Mouse (Mus musculus) forebrain, embryonic 11.5 days (tissue): ENCODE results near the gene Tob2. TPM values are rescaled to one million over a fixed set of nuclear protein-coding genes. Genes with fewer than 3 reads are reported as not detected.
A peak's percentile ranks its signal among the peaks of the same experiment; 100 is the strongest.

Source experiments
- ATAC-seq: fragments of 200-750 bp; cut with Nextera tagmentation; replicated peaks from 2 replicates; pipeline ENCODE4 v1.8.0; 2017; ENCODE audit warnings: moderate TSS enrichment; ENCODE audit not compliant: low FRiP score
- DNase-seq: peaks from one replicate; pipeline ENCODE4 v3.0.0-alpha.2; 2017; ENCODE audit warnings: low spot score
- H3K27ac ChIP-seq: fragments of 300-500 bp; sonication (generic); 2 replicates; pipeline ENCODE4 v1.5.1; 2014; ENCODE audit warnings: low read depth, low read length
- H3K27me3 ChIP-seq: fragments of 300-500 bp; sonication (generic); 2 replicates; pipeline ENCODE4 v1.6.1; 2014; ENCODE audit warnings: mild to moderate bottlenecking, low read length, mixed read lengths; ENCODE audit not compliant: control insufficient read depth, insufficient read depth
- H3K36me3 ChIP-seq: fragments of 300-500 bp; sonication (generic); 2 replicates; pipeline ENCODE4 v1.6.1; 2014; ENCODE audit warnings: mild to moderate bottlenecking, low read length, moderate library complexity, mixed read lengths; ENCODE audit not compliant: control insufficient read depth, insufficient read depth
- H3K4me1 ChIP-seq: fragments of 300-500 bp; sonication (generic); replicated peaks from 2 replicates; pipeline ENCODE4 v1.6.1; 2014; ENCODE audit warnings: low read length, mixed read lengths; ENCODE audit not compliant: control insufficient read depth, insufficient read depth
- H3K4me2 ChIP-seq: fragments of 300-500 bp; sonication (generic); 2 replicates; pipeline ENCODE4 v1.6.1; 2014; ENCODE audit warnings: low read depth, mild to moderate bottlenecking, low read length, moderate library complexity, mixed read lengths; ENCODE audit not compliant: severe bottlenecking
- H3K4me3 ChIP-seq: fragments of 300-500 bp; sonication (generic); 2 replicates; pipeline ENCODE4 v1.5.1; 2014; ENCODE audit warnings: low read depth, low read length
- H3K9ac ChIP-seq: fragments of 300-500 bp; sonication (generic); 2 replicates; pipeline ENCODE4 v1.6.1; 2014; ENCODE audit warnings: low read length
- H3K9me3 ChIP-seq: fragments of 300-500 bp; sonication (generic); 2 replicates; pipeline ENCODE4 v1.6.1; 2016; ENCODE audit warnings: low read length, mixed read lengths; ENCODE audit not compliant: control insufficient read depth
- WGBS: fragments of 180-500 bp; shearing (Covaris S2); extraction: QIAGEN DNeasy Blood & Tissue Kit; methylation state at CpG from one replicate; pipeline ENCODE4 v1.1.7; 2014; 5-methylcytosine and 5-hydroxymethylcytosine counted together
- polyA plus RNA-seq: library from polyadenylated mRNA; unstranded; fragments of >200 nt; fragmentation: Nextera tagmentation; extraction: Ambion mirVana; gene quantifications from 2 replicates; pipeline ENCODE4 v1.2.1, GENCODE M21; 2014

Tob2 gene
- polyA plus RNA-seq, 1 experiment from 2014 or later, result 23.6 TPM

- Histone ChIP-seq H3K4me3 (no peak overlapping the region), H3K27me3 (no peaks in the 10 kb centered on the region), H3K9ac (no peak overlapping the region), H3K4me2 (no peak overlapping the region), H3K9me3 (no peaks in the 10 kb centered on the region), H3K36me3 (peaks cover 3% of the 10 kb centered on the region; the same call in 1 of the 2 replicates), H3K27ac (no peak overlapping the region), H3K4me1 (no peaks in the 10 kb centered on the region)
- ATAC-seq, result no peak
- WGBS, result 94% methylated on average over 7 of the region's 7 CpGs
- no peak for DNase-seq
These were observed 32.7 kb upstream of the Tob2 start for GRCm38 (mm10) chr15:81891140-81891802.

- Histone ChIP-seq H3K27me3 (no peaks in the 10 kb centered on the region), H3K4me2 (no peak overlapping the region), H3K9me3 (no peaks in the 10 kb centered on the region), H3K4me3 (no peak overlapping the region), H3K9ac (no peak overlapping the region), H3K36me3 (peaks cover 3% of the 10 kb centered on the region; the same call in 1 of the 2 replicates), H3K27ac (no peak overlapping the region), H3K4me1 (no peaks in the 10 kb centered on the region)
- 95% methylated on average over 7 of the region's 7 CpGs for WGBS
- DNase-seq (no peak), ATAC-seq (no peak)
These were observed 30.6 kb upstream of the Tob2 start for GRCm38 (mm10) chr15:81889175-81889574.

- ATAC-seq (no peak), DNase-seq (no peak)
- Histone ChIP-seq H3K9ac (no peak overlapping the region), H3K27ac (no peak overlapping the region), H3K4me2 (no peak overlapping the region), H3K4me1 (no peaks in the 10 kb centered on the region), H3K9me3 (no peaks in the 10 kb centered on the region), H3K36me3 (peaks cover 3% of the 10 kb centered on the region; the same call in 1 of the 2 replicates), H3K4me3 (no peak overlapping the region), H3K27me3 (no peaks in the 10 kb centered on the region)
- 94% methylated on average over 6 of the region's 6 CpGs for WGBS
These were observed 28.4 kb upstream of the Tob2 start for GRCm38 (mm10) chr15:81886795-81887550.

GRCm38 (mm10) chr15:81885418-81885934 is 26.9 kb upstream of the Tob2 start:
- Histone ChIP-seq H3K9me3 (no peaks in the 10 kb centered on the region), H3K9ac (no peak overlapping the region), H3K27ac (no peak overlapping the region), H3K36me3 (peaks cover 3% of the 10 kb centered on the region; the same call in 1 of the 2 replicates), H3K4me2 (no peak overlapping the region), H3K4me1 (no peaks in the 10 kb centered on the region), H3K4me3 (no peak overlapping the region), H3K27me3 (no peaks in the 10 kb centered on the region)
- no peak for DNase-seq
- ATAC-seq, result no peak
- 85% methylated on average over 3 of the region's 3 CpGs for WGBS

GRCm38 (mm10) chr15:81882348-81882747 is 23.8 kb upstream of the Tob2 start:
- WGBS, result 96% methylated on average over 3 of the region's 3 CpGs
- no peak for DNase-seq
- H3K27ac ChIP-seq, result no peak overlapping the region
- no peaks in the 10 kb centered on the region for H3K27me3 ChIP-seq
- no peaks in the 10 kb centered on the region for H3K36me3 ChIP-seq
- H3K9me3 ChIP-seq, result no peaks in the 10 kb centered on the region
- peaks cover 4% of the 10 kb centered on the region; the same call in 1 of the 2 replicates for H3K4me1 ChIP-seq
- H3K4me3 ChIP-seq, result no peak overlapping the region
- ATAC-seq, result no peak
- H3K9ac ChIP-seq, result no peak overlapping the region
- H3K4me2 ChIP-seq, result no peak overlapping the region

GRCm38 (mm10) chr15:81879531-81880401 is 21.2 kb upstream of the Tob2 start:
- Histone ChIP-seq H3K27ac (peak overlapping the region; percentile 81), H3K9me3 (no peaks in the 10 kb centered on the region), H3K4me2 (0 out of 2 replicates have a peak overlapping the region, but pooled peaks have one; percentile 11), H3K4me3 (no peak overlapping the region), H3K9ac (no peak overlapping the region), H3K27me3 (no peaks in the 10 kb centered on the region), H3K4me1 (peaks cover 4% of the 10 kb centered on the region; the same call in 1 of the 2 replicates), H3K36me3 (no peaks in the 10 kb centered on the region)
- 67% methylated on average over 5 of the region's 5 CpGs for WGBS
- DNase-seq (no peak), ATAC-seq (0 out of 2 replicates have a peak, but pooled peaks have one; percentile 24)

GRCm38 (mm10) chr15:81872262-81873136 is 13.9 kb upstream of the Tob2 start, which contains the start of gene Aco2:
TSS of gene Aco2 (plus strand) at chr15:81872309.
- Histone ChIP-seq H3K27me3 (no peaks in the 10 kb centered on the region), H3K27ac (peak within 1 kb of the TSS; percentile 94), H3K9ac (peak within 1 kb of the TSS; percentile 80), H3K9me3 (no peaks in the 10 kb centered on the region), H3K4me3 (peak within 1 kb of the TSS; percentile 93), H3K4me1 (peaks cover 4% of the 10 kb centered on the region; the same call in 1 of the 2 replicates), H3K36me3 (peaks cover 15% of the 10 kb centered on the region), H3K4me2 (peak within 1 kb of the TSS; percentile 94)
- DNase-seq (peak; percentile 99), ATAC-seq (peak; percentile 84)
- under 1% methylated on average over 53 of the region's 53 CpGs for WGBS
